Mouse (Mus musculus) heart, adult 2 months (tissue): ENCODE measurements around the gene Tmem238l.

Experiments
- CTCF ChIP-seq: fragments of 200-600 bp; IDR thresholded peaks from 2 replicates; pipeline ENCODE4 v1.8.1; 2022; ENCODE audit warnings: antibody characterized with exemption, mild to moderate bottlenecking, moderate library complexity
- EP300 ChIP-seq: fragments of 200-500 bp; IDR thresholded peaks from 2 replicates; pipeline ENCODE4 v1.6.1; 2011; ENCODE audit warnings: low read depth, low read length, control low read depth; ENCODE audit not compliant: insufficient read depth
- POLR2A ChIP-seq: fragments of 200-500 bp; IDR thresholded peaks from 2 replicates; pipeline ENCODE4 v1.6.1; 2011; ENCODE audit warnings: mild to moderate bottlenecking, low read depth, low read length, control low read depth; ENCODE audit not compliant: insufficient read depth

GRCm38 (mm10) chr11:67011635-67012034 is 55.2 kb downstream of the Tmem238l start:
- no peak for TF ChIP-seq EP300
- TF ChIP-seq CTCF = no peak
- no peak for TF ChIP-seq POLR2A
